ENCODE assay signal across 8 mouse cellular contexts in genomic region chr13:59768531-59768930, GRCm38 (mm10). TPM values are rescaled to one million over a fixed set of nuclear protein-coding genes. Genes with fewer than 3 reads are reported as not detected.
DNase-seq lines count a peak whose midpoint lies in the region; ATAC-seq and TF ChIP-seq lines count a peak whose summit lies in the region.

No protein-coding gene starts in this region.

- DNase-seq in kidney, adult 18-20 months, result peak; percentile 22
- DNase-seq in kidney, postnatal 25 days, result no peak
- peak; percentile 46 for DNase-seq in c-Kit-negative CD71-positive TER-119-positive erythroid progenitor cells, embryonic 14.5 days (ENCODE audit: low read depth, low spot score)
- no peak for DNase-seq in hindbrain, postnatal 0 days (ENCODE audit: low spot score)
- peak; percentile 49 for DNase-seq in lung, postnatal 0 days (ENCODE audit: low spot score)
- DNase-seq in layer of hippocampus, postnatal 10 days (ENCODE audit: low spot score in 2 of 2), result no peak
- DNase-seq in urinary bladder, postnatal 10 days (ENCODE audit: low spot score), result no peak
- DNase-seq in urinary bladder, adult 2 months (ENCODE audit: low spot score), result no peak

- peak overlapping the region; percentile 89 for H3K4me3 ChIP-seq in hindbrain, postnatal 0 days (ENCODE audit: low read length)
- peak overlapping the region; percentile 82 for H3K4me3 ChIP-seq in lung, postnatal 0 days (ENCODE audit: low read depth, low read length)

- TF ChIP-seq EP300 in lung, postnatal 0 days (IDR thresholded peaks at IDR 0.05), result no peak

- no peak for ATAC-seq in hindbrain, postnatal 0 days
- ATAC-seq in lung, postnatal 0 days, result no peak

- peak overlapping the region; percentile 61 for H3K4me2 ChIP-seq in hindbrain, postnatal 0 days (ENCODE audit: low read depth, low read length)
- H3K4me2 ChIP-seq in lung, postnatal 0 days (replicated peaks; ENCODE audit: low read depth, low read length), result peak overlapping the region; percentile 78

- 0 out of 2 replicates have a peak overlapping the region, but pooled peaks have one; percentile 98 for H3K27ac ChIP-seq in hindbrain, postnatal 0 days
- H3K27ac ChIP-seq in lung, postnatal 0 days (ENCODE audit: low read length), result peak overlapping the region; percentile 99

- H3K27me3 ChIP-seq in hindbrain, postnatal 0 days (ENCODE audit: insufficient read depth, low read length), result no peaks in the 10 kb centered on the region
- no peaks in the 10 kb centered on the region for H3K27me3 ChIP-seq in lung, postnatal 0 days (replicated peaks; ENCODE audit: insufficient read depth, low read length)

- TF ChIP-seq CTCF in hindbrain, postnatal 0 days (IDR thresholded peaks at IDR 0.05; ENCODE audit: low read depth), result no peak
- TF ChIP-seq CTCF in lung, postnatal 0 days (IDR thresholded peaks at IDR 0.05), result no peak

- H3K4me1 ChIP-seq in hindbrain, postnatal 0 days (ENCODE audit: insufficient read depth, low read length), result peaks cover 5% of the 10 kb centered on the region; the same call in 1 of the 2 replicates
- H3K4me1 ChIP-seq in lung, postnatal 0 days (ENCODE audit: insufficient read depth, low read depth, low read length), result peaks cover 20% of the 10 kb centered on the region; the same call in 1 of the 2 replicates

- 36% methylated on average over 13 of the region's 13 CpGs for WGBS in hindbrain, postnatal 0 days
- WGBS in lung, postnatal 0 days, result 12% methylated on average over 13 of the region's 13 CpGs

- no peaks in the 10 kb centered on the region for H3K9me3 ChIP-seq in hindbrain, postnatal 0 days (ENCODE audit: low read length)
- no peaks in the 10 kb centered on the region for H3K9me3 ChIP-seq in lung, postnatal 0 days (ENCODE audit: low read length)

- H3K36me3 ChIP-seq in hindbrain, postnatal 0 days (ENCODE audit: insufficient read depth, low read length), result no peaks in the 10 kb centered on the region; the same call in 1 of the 2 replicates
- peaks cover 7% of the 10 kb centered on the region for H3K36me3 ChIP-seq in lung, postnatal 0 days (ENCODE audit: insufficient read depth, low read length)

- peak overlapping the region; percentile 89; the same call in 1 of the 2 replicates for H3K9ac ChIP-seq in hindbrain, postnatal 0 days (replicated peaks; ENCODE audit: low read length)
- peak overlapping the region; percentile 87 for H3K9ac ChIP-seq in lung, postnatal 0 days (replicated peaks; ENCODE audit: low read depth)

RNA-seq across cellular contexts. Expression of gene Isca1, which starts 1.1 kb away (rescaled TPM):
- 85.5 and 92.8 TPM in 2 replicates for total RNA-seq in hindbrain, postnatal 0 days (2014; rRNA removed)
- polyA plus RNA-seq in hindbrain, postnatal 0 days (2015; fragmentation: Nextera tagmentation; extraction: Ambion mirVana), result 167 TPM in 2 replicates
- 131 and 135 TPM in 2 replicates for polyA plus RNA-seq in lung, postnatal 0 days (2015; fragmentation: Nextera tagmentation; extraction: Ambion mirVana)
- 100 to 1,000 TPM; 101 to 102 TPM for total RNA-seq in layer of hippocampus, postnatal 10 days (2021)
- 95.2 and 104 TPM in 2 replicates for polyA plus RNA-seq in urinary bladder, adult 2 months (2012; rRNA removed)

RNA-seq across cellular contexts. Expression of gene Gm49354, which starts 13.5 kb away (rescaled TPM):
- total RNA-seq in hindbrain, postnatal 0 days (2014; rRNA removed), result not detected in 2 replicates
- not detected in 2 replicates for polyA plus RNA-seq in hindbrain, postnatal 0 days (2015; fragmentation: Nextera tagmentation; extraction: Ambion mirVana)
- not detected in 2 replicates for polyA plus RNA-seq in lung, postnatal 0 days (2015; fragmentation: Nextera tagmentation; extraction: Ambion mirVana)
- not detected for total RNA-seq in layer of hippocampus, postnatal 10 days (2021)
- polyA plus RNA-seq in urinary bladder, adult 2 months (2012; rRNA removed), result not detected in 2 replicates

RNA-seq across cellular contexts. Expression of gene 1700014D04Rik, which starts 22.0 kb away (rescaled TPM):
- 0.16 and 0.29 TPM in 2 replicates for total RNA-seq in hindbrain, postnatal 0 days (2014; rRNA removed)
- 0.18 and 0.24 TPM in 2 replicates for polyA plus RNA-seq in hindbrain, postnatal 0 days (2015; fragmentation: Nextera tagmentation; extraction: Ambion mirVana)
- polyA plus RNA-seq in lung, postnatal 0 days (2015; fragmentation: Nextera tagmentation; extraction: Ambion mirVana), result 0.05 and 0.18 TPM in 2 replicates
- 1 to 10 TPM in 1 of 2 experiments, under 1 TPM in 1; 0.56 to 1.2 TPM for total RNA-seq in layer of hippocampus, postnatal 10 days (2021)
- polyA plus RNA-seq in urinary bladder, adult 2 months (2012; rRNA removed), result not detected in 2 replicates

RNA-seq across cellular contexts. Expression of gene Spata31d1d, which starts 37.0 kb away (rescaled TPM):
- not detected in 2 replicates for total RNA-seq in hindbrain, postnatal 0 days (2014; rRNA removed)
- not detected in 2 replicates for polyA plus RNA-seq in hindbrain, postnatal 0 days (2015; fragmentation: Nextera tagmentation; extraction: Ambion mirVana)
- polyA plus RNA-seq in lung, postnatal 0 days (2015; fragmentation: Nextera tagmentation; extraction: Ambion mirVana), result not detected in 2 replicates
- total RNA-seq in layer of hippocampus, postnatal 10 days (2021), result not detected
- polyA plus RNA-seq in urinary bladder, adult 2 months (2012; rRNA removed), result not detected in 2 replicates

RNA-seq across cellular contexts. Expression of gene Tut7, which starts 54.4 kb away (rescaled TPM):
- total RNA-seq in hindbrain, postnatal 0 days (2014; rRNA removed), result 27.9 and 29.5 TPM in 2 replicates
- polyA plus RNA-seq in hindbrain, postnatal 0 days (2015; fragmentation: Nextera tagmentation; extraction: Ambion mirVana), result 35.5 and 36.8 TPM in 2 replicates
- 41.5 and 50.4 TPM in 2 replicates for polyA plus RNA-seq in lung, postnatal 0 days (2015; fragmentation: Nextera tagmentation; extraction: Ambion mirVana)
- total RNA-seq in layer of hippocampus, postnatal 10 days (2021), result 10 to 100 TPM; 68.9 to 71.1 TPM
- polyA plus RNA-seq in urinary bladder, adult 2 months (2012; rRNA removed), result 41.6 and 45.5 TPM in 2 replicates

Comparison
In these comparisons a context has a peak if more than half of its experiments do, and no peak if none do; other contexts are left out.
1. DNase-seq: peak in kidney, adult 18-20 months (single experiment), c-Kit-negative CD71-positive TER-119-positive erythroid progenitor cells, embryonic 14.5 days (single experiment) and lung, postnatal 0 days (single experiment); none in kidney, postnatal 25 days (0 of 2), hindbrain, postnatal 0 days (single experiment), layer of hippocampus, postnatal 10 days (0 of 2), urinary bladder, postnatal 10 days (single experiment) and urinary bladder, adult 2 months (single experiment).